Mouse (Mus musculus): ENCODE data around the gene Snrpd3.

DNA sequence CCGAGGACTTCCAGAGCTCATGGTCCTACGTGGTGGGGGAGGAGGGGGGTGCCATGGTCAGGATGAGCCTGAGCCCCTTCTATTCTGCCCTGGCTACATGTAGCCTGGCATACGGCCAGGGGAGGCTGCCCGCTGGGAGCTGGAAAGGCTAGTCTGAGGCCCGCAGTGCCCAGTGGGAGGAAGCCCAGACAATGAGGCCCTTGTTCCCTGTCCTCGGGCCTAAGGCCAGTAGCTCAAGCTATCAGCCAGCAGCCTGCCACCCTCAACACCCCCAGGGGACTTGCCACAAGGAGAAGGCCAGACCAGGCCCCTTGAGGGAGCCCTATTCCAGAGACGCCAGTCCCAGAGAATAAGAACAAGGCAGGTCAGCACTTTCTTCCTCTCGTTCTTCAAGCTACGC is 38.7 kb downstream of the Snrpd3 start:
- TF ChIP-seq CTCF (IDR thresholded peaks at IDR 0.05; ENCODE audit: low read depth) (no peak), EP300 (optimal IDR thresholded peaks at IDR 0.05) (no peak)
